Mouse (Mus musculus): ENCODE results near the gene Rassf4.
"Not testable (repeated sequence)": the region's sequence is repeated elsewhere in the genome, so short reads cannot be mapped to it uniquely, and the experiment has no call there.

Gene Rassf4

GRCm38 (mm10) chr6:116638871-116639270 lies 34.9 kb downstream of the Rassf4 start:
- in situ Hi-C loops (cut with MboI; ENCODE audit: low sequenced_read_pairs) = no loop called here

GRCm38 (mm10) chr6:116637496-116637895 lies 36.3 kb downstream of the Rassf4 start:
- in situ Hi-C loops (cut with MboI; ENCODE audit: low sequenced_read_pairs) = no loop called here

DNA sequence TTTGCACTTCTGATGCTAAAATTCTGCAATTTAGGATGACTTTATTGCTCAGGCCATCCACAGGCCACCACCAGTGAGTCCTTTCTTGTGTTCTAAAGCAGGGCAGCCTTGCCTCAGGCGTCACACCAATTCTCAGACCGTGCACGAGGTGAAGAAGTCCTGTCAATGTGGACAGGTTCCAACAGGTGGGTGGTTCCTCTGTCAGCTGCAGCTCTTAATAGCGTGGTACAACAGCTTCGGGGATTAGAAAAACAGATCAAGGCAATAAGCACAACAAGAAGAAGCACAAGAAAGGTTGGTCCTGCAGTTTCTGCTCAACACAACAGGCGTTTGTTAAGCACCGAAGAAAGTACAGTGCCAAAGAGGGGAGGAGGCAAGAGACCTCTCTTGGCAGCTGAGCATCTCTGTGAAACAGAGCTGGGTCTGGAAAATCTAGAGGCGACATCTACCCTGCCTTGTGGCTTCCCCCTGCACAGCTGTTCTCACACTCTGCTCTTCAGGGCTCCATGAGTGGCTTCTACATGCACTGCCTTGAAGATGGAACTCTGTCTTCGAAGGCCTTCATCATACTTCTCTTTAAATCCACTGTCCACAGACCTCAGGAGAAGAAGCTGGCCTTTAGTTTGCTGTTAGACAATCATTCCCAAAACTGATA lies 37.0 kb downstream of the Rassf4 start:
- in situ Hi-C loops (cut with MboI; ENCODE audit: low sequenced_read_pairs) = no loop called here

DNA sequence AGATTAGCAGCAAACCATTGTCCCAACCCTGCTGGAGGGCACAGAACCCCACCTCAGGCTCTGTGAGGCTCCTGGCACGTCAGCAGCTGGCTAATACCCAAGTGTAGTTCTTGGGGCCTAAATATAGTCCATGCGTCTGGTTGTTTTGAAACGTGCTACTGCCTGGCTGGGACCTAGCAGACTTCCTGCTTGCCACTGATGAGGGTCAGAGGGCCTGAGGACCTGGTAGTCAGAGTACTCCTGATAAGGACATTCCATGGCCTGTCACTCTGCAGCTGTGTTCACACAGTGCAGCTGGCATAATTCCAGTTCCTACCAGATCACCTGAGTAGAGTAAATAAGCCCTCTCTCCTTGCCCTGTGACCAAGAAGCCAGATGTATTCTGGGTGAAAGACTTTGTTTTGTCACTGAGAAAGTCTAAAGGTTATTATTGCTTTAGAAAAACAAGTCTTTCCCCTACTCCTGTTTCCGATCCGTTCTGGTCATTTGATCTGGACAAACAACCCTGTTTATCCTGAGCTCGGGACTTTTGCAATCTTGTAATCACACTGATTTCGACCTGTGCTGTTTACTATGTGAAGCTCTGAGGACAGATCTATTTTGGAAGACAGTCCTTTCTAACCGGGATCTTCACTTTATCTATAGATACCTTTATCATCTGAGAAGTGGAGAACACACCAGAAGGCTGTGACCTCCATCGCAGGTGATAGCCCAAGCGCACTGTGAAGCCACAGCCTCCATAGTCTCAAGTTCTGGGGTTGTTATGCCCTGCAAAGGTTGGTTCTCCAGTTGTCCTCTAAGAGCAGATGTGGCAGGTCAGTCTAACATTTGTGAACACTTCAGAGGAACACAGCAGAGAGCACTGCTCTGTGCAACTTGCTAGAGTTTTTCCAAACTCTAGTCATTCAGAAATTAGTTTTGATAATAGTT lies 38.2 kb downstream of the Rassf4 start:
- in situ Hi-C loops (cut with MboI; ENCODE audit: low sequenced_read_pairs) = no loop called here

- in situ Hi-C loops (cut with MboI; ENCODE audit: low sequenced_read_pairs) = no loop called here
Observed at GRCm38 (mm10) chr6:116633741-116634695, 39.7 kb downstream of the Rassf4 start.

- in situ Hi-C loops (cut with MboI; ENCODE audit: low sequenced_read_pairs) = no loop called here
Observed at GRCm38 (mm10) chr6:116632129-116632528, 41.6 kb downstream of the Rassf4 start.

DNA sequence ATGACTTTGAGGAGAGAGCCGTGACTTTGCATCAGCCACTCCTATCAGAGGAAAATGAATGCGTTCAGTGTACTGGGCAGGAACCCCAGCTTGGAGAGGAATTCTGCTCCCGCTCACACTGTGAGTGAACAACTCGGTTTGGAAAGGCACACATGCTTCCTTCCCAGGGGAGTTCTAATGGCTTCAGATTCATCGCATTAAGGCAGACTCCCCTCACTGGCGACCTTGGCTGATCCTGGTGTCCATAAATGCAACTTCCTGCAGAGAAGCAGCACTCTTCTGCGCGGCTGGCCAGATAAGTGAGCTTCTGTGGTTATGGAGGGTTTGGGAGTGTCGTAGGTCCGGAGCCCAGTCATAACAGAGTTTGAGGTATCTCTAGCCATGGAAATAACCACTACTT lies 44.0 kb downstream of the Rassf4 start:
- in situ Hi-C loops (cut with MboI; ENCODE audit: low sequenced_read_pairs) = no loop called here

DNA sequence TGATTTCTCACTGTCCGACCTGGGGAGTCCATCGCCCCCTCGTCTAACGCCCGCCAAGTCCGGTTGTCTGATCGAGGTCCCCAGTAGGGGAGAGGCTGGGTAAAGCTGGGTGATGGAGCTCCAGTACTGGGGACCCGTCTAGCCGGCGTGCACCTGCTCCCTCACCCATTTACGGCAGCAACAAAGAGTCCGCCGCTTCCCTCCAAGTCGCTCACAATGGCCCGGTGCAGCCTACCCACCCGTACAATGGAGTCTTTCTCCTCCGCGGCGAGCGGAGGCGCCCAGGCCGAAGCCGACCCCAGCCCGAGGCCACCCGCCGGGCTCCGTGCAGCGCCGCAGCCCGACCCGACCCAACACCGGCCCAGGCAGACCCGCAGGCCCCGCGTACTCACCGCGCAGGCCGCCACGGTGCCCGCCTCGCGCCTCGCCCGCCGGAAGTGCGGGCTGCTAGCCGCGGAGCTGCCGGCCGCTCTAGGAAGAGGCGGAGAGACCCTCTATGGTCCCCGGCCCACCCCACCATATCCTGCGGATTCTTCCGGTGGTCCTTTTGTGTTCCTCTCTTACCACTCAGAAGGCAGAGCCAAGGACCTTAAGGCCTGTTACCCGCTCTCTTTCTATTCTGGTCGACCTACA lies 45.1 kb downstream of the Rassf4 start, which contains the start of gene Zfp422:
TSS of gene Zfp422 (minus strand) at position 461 of the 633 bp plus-strand sequence.
- in situ Hi-C loops (cut with MboI; ENCODE audit: low sequenced_read_pairs) = no loop called here

DNA sequence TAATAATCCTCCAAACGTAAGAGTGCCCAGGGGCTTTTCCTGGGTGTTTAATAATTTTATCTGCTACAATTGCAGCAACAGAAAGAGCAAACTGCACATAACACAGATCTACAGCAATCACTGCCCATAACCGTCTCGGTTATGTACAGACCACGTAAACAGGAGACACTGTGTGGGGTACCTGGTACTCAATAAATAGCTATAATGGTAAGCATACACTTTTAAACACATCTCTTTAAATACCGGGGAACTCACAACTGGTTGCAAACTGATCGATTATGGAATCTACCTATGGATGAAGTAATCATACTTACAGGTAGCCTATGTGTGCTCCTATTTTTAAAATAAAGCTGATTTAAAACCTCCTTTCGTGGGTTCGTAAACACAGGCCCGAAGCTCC lies 45.7 kb downstream of the Rassf4 start:
- in situ Hi-C loops (cut with MboI; ENCODE audit: low sequenced_read_pairs) = no loop called here

DNA sequence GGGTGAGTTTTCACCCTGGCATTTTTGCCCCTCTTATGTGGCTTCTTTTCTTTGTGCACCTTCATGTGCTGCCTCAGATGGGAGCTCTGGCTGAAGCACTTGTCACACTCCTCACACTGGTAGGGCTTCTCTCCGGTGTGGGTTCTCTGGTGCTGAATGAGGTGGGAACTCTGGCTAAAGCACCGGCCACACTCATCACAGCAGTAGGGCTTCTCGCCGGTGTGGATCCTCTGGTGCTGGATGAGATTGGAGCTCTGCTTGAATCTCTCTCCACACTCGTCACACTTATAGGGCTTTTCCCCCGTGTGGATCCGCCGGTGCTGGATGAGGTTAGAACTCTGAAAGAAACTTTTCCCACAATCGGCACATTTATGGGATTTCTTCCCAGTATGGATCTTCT lies 47.3 kb downstream of the Rassf4 start:
- in situ Hi-C loops (cut with MboI; ENCODE audit: low sequenced_read_pairs) = not testable (repeated sequence)

GRCm38 (mm10) chr6:116621318-116622023 lies 52.3 kb downstream of the Rassf4 start:
- in situ Hi-C loops (cut with MboI; ENCODE audit: low sequenced_read_pairs) = no loop called here

- in situ Hi-C loops (cut with MboI; ENCODE audit: low sequenced_read_pairs) = no loop called here
Observed at GRCm38 (mm10) chr6:116618073-116618472, 55.7 kb downstream of the Rassf4 start.

DNA sequence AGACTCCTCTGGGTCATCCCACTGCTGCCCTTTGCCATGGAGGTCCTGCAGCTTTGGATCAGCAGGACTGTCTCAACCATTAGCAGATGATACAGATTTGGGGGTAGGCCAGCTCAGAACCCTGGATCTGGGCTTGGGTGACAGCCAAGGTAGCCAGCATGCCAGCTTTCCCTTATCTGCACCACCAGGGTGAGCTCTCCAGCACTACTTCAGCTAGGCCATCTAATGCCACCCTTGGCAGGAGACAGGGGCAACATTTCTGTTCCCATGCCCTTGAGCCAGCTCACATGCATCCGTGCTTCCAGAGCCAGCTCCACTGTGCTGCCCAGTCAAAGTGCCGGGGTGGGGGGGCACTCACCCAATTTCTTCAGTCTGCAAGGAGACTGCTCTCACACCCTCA lies 58.0 kb downstream of the Rassf4 start:
- in situ Hi-C loops (cut with MboI; ENCODE audit: low sequenced_read_pairs) = no loop called here

DNA sequence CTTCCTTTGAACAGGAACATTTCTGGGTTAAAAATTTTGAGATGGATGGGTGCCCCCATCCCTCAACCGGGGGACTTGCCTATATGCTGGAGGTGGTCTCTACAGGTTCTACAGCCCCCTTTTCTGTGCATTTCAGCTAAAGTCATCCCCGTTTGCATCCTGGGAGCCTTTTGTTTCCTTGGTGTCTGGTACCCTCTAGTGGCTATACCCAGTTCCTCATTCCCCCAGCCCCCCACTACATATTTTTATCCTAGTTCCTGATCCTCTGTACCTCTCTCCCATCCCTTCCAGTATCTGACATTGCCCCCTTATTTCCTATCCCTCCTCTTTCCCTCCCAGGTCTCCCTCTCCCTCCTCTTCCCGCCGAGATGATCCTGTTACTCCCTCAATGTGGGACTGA lies 66.5 kb downstream of the Rassf4 start:
- in situ Hi-C loops (cut with MboI; ENCODE audit: low sequenced_read_pairs) = no loop called here

GRCm38 (mm10) chr6:116600969-116601368 lies 72.8 kb downstream of the Rassf4 start:
- in situ Hi-C loops (cut with MboI; ENCODE audit: low sequenced_read_pairs) = not testable (repeated sequence)

- in situ Hi-C loops (cut with MboI; ENCODE audit: low sequenced_read_pairs) = no loop called here
Observed at GRCm38 (mm10) chr6:116584095-116584494, 89.7 kb downstream of the Rassf4 start, which contains the start of gene Olfr215. TSS of gene Olfr215 (minus strand) at chr6:116584195.

Data from CH12F3 (cell line).